Mouse (Mus musculus) cerebellum, postnatal 4 days (tissue): ENCODE data around the gene Ccar1.
"Not testable (repeated sequence)": the region's sequence is repeated elsewhere in the genome, so short reads cannot be mapped to it uniquely, and the experiment has no call there.

Experiments used
- DNase-seq, 2 experiments: peaks; one replicate each; pipeline ENCODE4 v3.0.0; 2022; ENCODE audit warnings: low spot score in 2 of 2, mixed read lengths in 1 of 2

Ccar1 gene

GRCm38 (mm10) chr10:62792177-62793090 is at the start of gene Ccar1:
TSS of gene Ccar1 (minus strand) at chr10:62792286.
- DNase-seq: peak; percentile 99

- no peak for DNase-seq
Observed at GRCm38 (mm10) chr10:62840687-62841086, 48.6 kb upstream of the Ccar1 start.

GRCm38 (mm10) chr10:62837987-62838386 is 45.9 kb upstream of the Ccar1 start:
- DNase-seq: no peak

- no peak for DNase-seq
Observed at GRCm38 (mm10) chr10:62832783-62833182, 40.7 kb upstream of the Ccar1 start.

GRCm38 (mm10) chr10:62831546-62831945 is 39.5 kb upstream of the Ccar1 start:
- DNase-seq: no peak

- DNase-seq: no peak
Observed at GRCm38 (mm10) chr10:62824474-62824873, 32.4 kb upstream of the Ccar1 start.

GRCm38 (mm10) chr10:62823431-62823830 is 31.3 kb upstream of the Ccar1 start:
- no peak for DNase-seq

- DNase-seq: no peak
Observed at GRCm38 (mm10) chr10:62810010-62810409, 17.9 kb upstream of the Ccar1 start.

- no peak for DNase-seq
Observed at GRCm38 (mm10) chr10:62808766-62809165, 16.7 kb upstream of the Ccar1 start.

GRCm38 (mm10) chr10:62808316-62808715 is 16.2 kb upstream of the Ccar1 start:
- no peak for DNase-seq

- no peak for DNase-seq
Observed at GRCm38 (mm10) chr10:62804106-62804505, 12.0 kb upstream of the Ccar1 start.

- no peak for DNase-seq
Observed at GRCm38 (mm10) chr10:62803296-62803695, 11.2 kb upstream of the Ccar1 start.

GRCm38 (mm10) chr10:62794221-62794620 is 2.1 kb upstream of the Ccar1 start:
- no peak for DNase-seq

GRCm38 (mm10) chr10:62793091-62793453 is 986 bp upstream of the Ccar1 start:
- DNase-seq: no peak

- DNase-seq: no peak
Observed at GRCm38 (mm10) chr10:62791251-62792176, 572 bp downstream of the Ccar1 start.

GRCm38 (mm10) chr10:62781776-62782175 is 10.3 kb downstream of the Ccar1 start:
- not testable (repeated sequence) for DNase-seq

- DNase-seq: no peak
Observed at GRCm38 (mm10) chr10:62750781-62751180, 41.3 kb downstream of the Ccar1 start.

GRCm38 (mm10) chr10:62739961-62740737 is 51.9 kb downstream of the Ccar1 start:
- no peak for DNase-seq

GRCm38 (mm10) chr10:62736965-62737688 is 55.0 kb downstream of the Ccar1 start:
- no peak for DNase-seq

- no peak for DNase-seq
Observed at GRCm38 (mm10) chr10:62730826-62731225, 61.3 kb downstream of the Ccar1 start.
